Comparison of ENCODE assay signal across 8 mouse cellular contexts in genomic region chr13:48228114-48228513, GRCm38 (mm10). TPM values are rescaled to one million over a fixed set of nuclear protein-coding genes. Genes with fewer than 3 reads are reported as not detected.
DNase-seq lines count a peak whose midpoint lies in the region; ATAC-seq and TF ChIP-seq lines count a peak whose summit lies in the region.

No protein-coding gene starts in this region.

- 17% methylated on average over 4 of the region's 4 CpGs for WGBS in lung, embryonic 14.5 days
- WGBS in forebrain, embryonic 12.5 days, result 6% methylated on average over 4 of the region's 4 CpGs
- 13% methylated on average over 4 of the region's 4 CpGs for WGBS in limb, embryonic 11.5 days
- 24% methylated on average over 4 of the region's 4 CpGs for WGBS in olfactory bulb, adult 2 months

- H3K27me3 ChIP-seq in lung, embryonic 14.5 days (ENCODE audit: insufficient read depth, low read length), result no peaks in the 10 kb centered on the region
- H3K27me3 ChIP-seq in forebrain, embryonic 12.5 days, result no peaks in the 10 kb centered on the region
- no peaks in the 10 kb centered on the region for H3K27me3 ChIP-seq in limb, embryonic 11.5 days (ENCODE audit: control insufficient read depth, insufficient read depth, low read length)

- peak overlapping the region; percentile 69 for H3K4me2 ChIP-seq in lung, embryonic 14.5 days
- H3K4me2 ChIP-seq in forebrain, embryonic 12.5 days, result peak overlapping the region; percentile 70
- peak overlapping the region; percentile 49 for H3K4me2 ChIP-seq in limb, embryonic 11.5 days (ENCODE audit: low read depth, severe bottlenecking)

- no peaks in the 10 kb centered on the region for H3K36me3 ChIP-seq in lung, embryonic 14.5 days (ENCODE audit: insufficient read depth)
- no peaks in the 10 kb centered on the region for H3K36me3 ChIP-seq in forebrain, embryonic 12.5 days (replicated peaks)
- H3K36me3 ChIP-seq in limb, embryonic 11.5 days (ENCODE audit: control insufficient read depth, insufficient read depth, low read length), result no peaks in the 10 kb centered on the region

- no peak; the same call in 1 of the 2 replicates for ATAC-seq in lung, embryonic 14.5 days (ENCODE audit: insufficient read depth)
- 0 out of 2 replicates have a peak, but pooled peaks have one; percentile 6 for ATAC-seq in forebrain, embryonic 12.5 days (ENCODE audit: low FRiP score)
- 0 out of 2 replicates have a peak, but pooled peaks have one; percentile 53 for ATAC-seq in limb, embryonic 11.5 days (ENCODE audit: insufficient number of reproducible peaks, low FRiP score, low TSS enrichment, low read depth)
- no peak for ATAC-seq in granulocyte monocyte progenitor cell, adult 5-6 weeks (replicated peaks; ENCODE audit: poor library complexity, severe bottlenecking)

- H3K9me3 ChIP-seq in lung, embryonic 14.5 days (ENCODE audit: low read depth, low read length), result no peaks in the 10 kb centered on the region
- H3K9me3 ChIP-seq in forebrain, embryonic 12.5 days, result no peaks in the 10 kb centered on the region
- no peaks in the 10 kb centered on the region for H3K9me3 ChIP-seq in limb, embryonic 11.5 days (ENCODE audit: control insufficient read depth, low read length)

- peak overlapping the region; percentile 58 for H3K9ac ChIP-seq in lung, embryonic 14.5 days
- peak overlapping the region; percentile 63 for H3K9ac ChIP-seq in forebrain, embryonic 12.5 days
- peak overlapping the region; percentile 62 for H3K9ac ChIP-seq in limb, embryonic 11.5 days (ENCODE audit: low read length)

- H3K27ac ChIP-seq in lung, embryonic 14.5 days (ENCODE audit: low read depth), result peak overlapping the region; percentile 96
- peak overlapping the region; percentile 92 for H3K27ac ChIP-seq in forebrain, embryonic 12.5 days
- peak overlapping the region; percentile 93 for H3K27ac ChIP-seq in limb, embryonic 11.5 days (replicated peaks; ENCODE audit: low read depth, low read length)
- peak overlapping the region; percentile 59; the same call in 1 of the 2 replicates for H3K27ac ChIP-seq in olfactory bulb, adult 2 months (ENCODE audit: insufficient read depth, low read depth, low read length)

- no peak for DNase-seq in lung, embryonic 14.5 days
- DNase-seq in lung, postnatal 4 days, result no peak
- DNase-seq in limb, embryonic 11.5 days (ENCODE audit: low spot score), result no peak
- no peak for DNase-seq in right cerebral cortex, postnatal 14 days
- DNase-seq in kidney, adult 11 months, result no peak

- peaks cover 6% of the 10 kb centered on the region; the same call in 1 of the 2 replicates for H3K4me1 ChIP-seq in lung, embryonic 14.5 days (ENCODE audit: insufficient read depth)
- H3K4me1 ChIP-seq in forebrain, embryonic 12.5 days, result peaks cover 31% of the 10 kb centered on the region
- H3K4me1 ChIP-seq in limb, embryonic 11.5 days (ENCODE audit: control insufficient read depth, insufficient read depth, low read length), result peaks cover 9% of the 10 kb centered on the region; the same call in 1 of the 2 replicates
- H3K4me1 ChIP-seq in olfactory bulb, adult 2 months (ENCODE audit: control insufficient read depth, insufficient read depth, low read length), result peaks cover 7% of the 10 kb centered on the region; the same call in 1 of the 2 replicates

- no peak for TF ChIP-seq POLR2A in olfactory bulb, adult 2 months (IDR thresholded peaks at IDR 0.05; ENCODE audit: insufficient read depth, low read depth, low read length)

- TF ChIP-seq CTCF in lung, embryonic 14.5 days (IDR thresholded peaks at IDR 0.05; ENCODE audit: low read depth), result no peak
- TF ChIP-seq CTCF in olfactory bulb, adult 2 months (IDR thresholded peaks at IDR 0.05; ENCODE audit: insufficient read depth, low read depth, low read length), result no peak

- peak overlapping the region; percentile 31 for H3K4me3 ChIP-seq in lung, embryonic 14.5 days (ENCODE audit: low read depth, low read length)
- peak overlapping the region; percentile 41 for H3K4me3 ChIP-seq in forebrain, embryonic 12.5 days (replicated peaks)
- H3K4me3 ChIP-seq in limb, embryonic 11.5 days (ENCODE audit: low read depth, low read length), result no peak overlapping the region
- H3K4me3 ChIP-seq in olfactory bulb, adult 2 months (ENCODE audit: insufficient read depth, low read depth, low read length), result peak overlapping the region; percentile 51

RNA-seq across cellular contexts. Expression of gene Id4, which starts 32.9 kb away (rescaled TPM):
- polyA plus RNA-seq in lung, embryonic 14.5 days (2014; fragmentation: Nextera tagmentation; extraction: Ambion mirVana), result 8.3 and 8.4 TPM in 2 replicates
- polyA plus RNA-seq in forebrain, embryonic 12.5 days (2016; fragmentation: Nextera tagmentation; extraction: Ambion mirVana), result 233 and 239 TPM in 2 replicates
- 3.9 and 4.0 TPM in 2 replicates for polyA plus RNA-seq in limb, embryonic 11.5 days (2014; fragmentation: Nextera tagmentation; extraction: Ambion mirVana)
- polyA plus RNA-seq in olfactory bulb, adult 2 months (2012; ENCODE audit: insufficient read depth, insufficient read length, low replicate concordance, missing spikeins), result 105 TPM in 1 of 2 replicates, not detected in the other
- total RNA-seq in granulocyte monocyte progenitor cell, adult 5-6 weeks (2014; fragmentation: Nextera tagmentation), result not detected in 2 replicates
- not detected in 2 replicates for total RNA-seq in granulocyte monocyte progenitor cell, adult 5-6 weeks (2017)

Comparison
In these comparisons a context has a peak if more than half of its experiments do, and no peak if none do; other contexts are left out.
1. ATAC-seq: peak in forebrain, embryonic 12.5 days (single experiment) and limb, embryonic 11.5 days (single experiment); none in lung, embryonic 14.5 days (single experiment) and granulocyte monocyte progenitor cell, adult 5-6 weeks (single experiment).
2. Peak in every context shown above with its lines, with median percentiles within 50 percentile points of each other: H3K27ac ChIP-seq, H3K4me2 ChIP-seq and H3K9ac ChIP-seq.